Mouse (Mus musculus) liver, postnatal 0 days (tissue): ENCODE measurements around the gene Ntm. TPM values are rescaled to one million over a fixed set of nuclear protein-coding genes. Genes with fewer than 3 reads are reported as not detected.

Source experiments
- ATAC-seq: fragments of 200-750 bp; cut with Nextera tagmentation; 2 replicates; pipeline ENCODE4 v1.8.0; 2017; ENCODE audit warnings: mild to moderate bottlenecking, moderate library complexity
- DNase-seq: peaks from one replicate; pipeline ENCODE4 v3.0.0-alpha.2; 2016
- H3K27ac ChIP-seq: fragments of 300-500 bp; sonication (generic); 2 replicates; pipeline ENCODE4 v1.5.1; 2014; ENCODE audit warnings: antibody characterized with exemption, moderate library complexity, mild to moderate bottlenecking, low read depth
- H3K27me3 ChIP-seq: fragments of 300-500 bp; sonication (generic); 2 replicates; pipeline ENCODE4 v1.6.1; 2014; ENCODE audit warnings: low read length, control low read depth, mixed read lengths; ENCODE audit not compliant: insufficient read depth
- H3K36me3 ChIP-seq: fragments of 300-500 bp; sonication (generic); replicated peaks from 2 replicates; pipeline ENCODE4 v1.6.1; 2014; ENCODE audit warnings: mild to moderate bottlenecking, control low read depth, low read length, moderate library complexity, mixed read lengths; ENCODE audit not compliant: insufficient read depth
- H3K4me1 ChIP-seq: fragments of 300-500 bp; sonication (generic); 2 replicates; pipeline ENCODE4 v1.6.1; 2014; ENCODE audit warnings: antibody characterized with exemption, mild to moderate bottlenecking, control low read depth; ENCODE audit not compliant: insufficient read depth
- H3K4me2 ChIP-seq: fragments of 300-500 bp; sonication (generic); 2 replicates; pipeline ENCODE4 v1.6.1; 2014; ENCODE audit warnings: low read depth, mild to moderate bottlenecking, low read length, moderate library complexity, mixed read lengths
- H3K4me3 ChIP-seq: fragments of 300-500 bp; sonication (generic); 2 replicates; pipeline ENCODE4 v1.5.1; 2014; ENCODE audit warnings: low read depth, low read length
- H3K9ac ChIP-seq: fragments of 300-500 bp; sonication (generic); replicated peaks from 2 replicates; pipeline ENCODE4 v1.6.1; 2014; ENCODE audit warnings: mild to moderate bottlenecking, moderate library complexity
- H3K9me3 ChIP-seq: fragments of 300-500 bp; sonication (generic); 2 replicates; pipeline ENCODE4 v1.6.1; 2016; ENCODE audit warnings: mild to moderate bottlenecking, control low read depth, low read length, mixed read lengths
- CTCF ChIP-seq: sonication (generic); IDR thresholded peaks from 2 replicates; pipeline ENCODE4 v1.5.1; 2016; ENCODE audit warnings: antibody characterized with exemption, low read depth
- EP300 ChIP-seq: IDR thresholded peaks from 2 replicates; pipeline ENCODE4 v1.6.1; 2016; ENCODE audit warnings: antibody characterized with exemption, low read depth, mild to moderate bottlenecking
- WGBS: fragments of 180-500 bp; shearing (Covaris S2); extraction: QIAGEN DNeasy Blood & Tissue Kit; methylation state at CpG from one replicate; pipeline ENCODE4 v1.1.7; 2014; ENCODE audit not compliant: insufficient replicate concordance; 5-methylcytosine and 5-hydroxymethylcytosine counted together
- polyA plus RNA-seq: library from polyadenylated mRNA; unstranded; fragments of >200 nt; fragmentation: Nextera tagmentation; extraction: Ambion mirVana; gene quantifications from 2 replicates; pipeline ENCODE4 v1.2.1, GENCODE M21; 2015

Gene Ntm
- polyA plus RNA-seq, 1 experiment from 2014 or later = 1.00 TPM

DNA sequence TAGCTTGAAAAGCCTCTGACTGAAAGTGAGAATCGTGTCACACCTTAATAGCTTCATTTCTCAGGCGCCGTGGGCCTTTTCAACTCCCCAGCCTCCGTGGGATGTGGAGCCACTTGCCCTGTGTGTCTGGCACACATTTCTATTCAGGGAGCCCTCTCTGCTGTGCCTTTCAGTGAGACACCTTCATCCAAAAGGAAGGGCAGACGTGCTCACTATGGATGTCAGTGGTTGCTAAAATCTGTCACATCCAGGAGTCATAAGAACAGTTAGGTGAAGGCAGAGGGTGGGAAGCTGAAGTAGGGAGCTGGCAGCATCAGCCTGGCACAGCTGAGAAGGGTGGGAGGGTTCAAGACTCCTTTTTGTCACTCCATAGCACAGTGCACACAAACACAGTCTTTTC, 201.4 kb downstream of the Ntm start:
- Histone ChIP-seq H3K36me3 (no peaks in the 10 kb centered on the region), H3K27ac (no peak overlapping the region), H3K9me3 (no peaks in the 10 kb centered on the region), H3K4me1 (no peaks in the 10 kb centered on the region), H3K4me3 (no peak overlapping the region), H3K27me3 (no peaks in the 10 kb centered on the region), H3K9ac (no peak overlapping the region), H3K4me2 (no peak overlapping the region)
- DNase-seq = no peak
- no peak for ATAC-seq
- 73% methylated on average over 5 of the region's 5 CpGs for WGBS
- TF ChIP-seq EP300 (no peak), CTCF (no peak)

DNA sequence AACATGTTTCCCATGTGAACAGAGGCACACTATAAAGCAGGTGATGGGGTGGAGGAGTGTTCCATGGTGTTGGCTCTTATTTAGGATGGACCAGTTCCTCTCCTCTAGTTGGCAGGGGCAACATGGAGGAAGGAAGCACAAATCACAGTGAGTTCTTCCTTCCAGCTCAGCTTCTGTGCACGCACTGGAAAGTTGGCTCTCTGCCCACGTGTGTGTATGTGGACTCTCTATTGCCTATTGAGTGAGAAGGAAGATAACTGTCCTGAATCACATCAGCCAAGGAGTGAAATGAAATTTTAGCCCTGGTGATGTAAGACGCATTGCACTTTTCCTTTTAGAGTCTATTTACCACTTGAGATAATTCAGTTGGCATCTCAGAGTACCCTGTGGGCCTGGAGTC, 203.0 kb downstream of the Ntm start:
- H3K4me2 ChIP-seq = no peak overlapping the region
- no peak for DNase-seq
- WGBS = 46% methylated on average over 3 of the region's 3 CpGs
- no peaks in the 10 kb centered on the region for H3K27me3 ChIP-seq
- H3K4me3 ChIP-seq = no peak overlapping the region
- no peak for ATAC-seq
- no peak overlapping the region for H3K9ac ChIP-seq
- H3K36me3 ChIP-seq = no peaks in the 10 kb centered on the region
- H3K4me1 ChIP-seq = no peaks in the 10 kb centered on the region
- TF ChIP-seq EP300 = no peak
- no peak for TF ChIP-seq CTCF
- no peaks in the 10 kb centered on the region for H3K9me3 ChIP-seq
- no peak overlapping the region for H3K27ac ChIP-seq

DNA sequence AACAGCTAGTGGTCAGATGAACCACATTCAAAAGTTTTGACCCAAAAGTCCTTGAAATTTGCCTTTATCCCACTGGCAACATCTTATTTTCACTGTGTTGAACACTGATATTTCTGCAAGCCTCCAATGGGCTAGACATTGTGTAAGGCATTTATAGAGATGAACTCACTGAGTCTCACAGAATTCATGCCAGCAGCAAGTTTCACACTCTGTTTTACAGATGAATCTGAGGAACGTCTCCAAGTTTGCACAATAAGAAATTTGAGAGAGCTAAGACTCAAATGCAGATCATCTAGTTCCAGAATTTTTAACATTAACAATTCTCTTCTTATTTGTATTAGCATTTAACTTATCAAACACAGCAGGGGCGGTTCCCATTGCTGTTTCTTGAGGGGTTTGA, 203.9 kb downstream of the Ntm start:
- no peaks in the 10 kb centered on the region for H3K4me1 ChIP-seq
- DNase-seq (no peak), ATAC-seq (no peak)
- no peak overlapping the region for H3K4me3 ChIP-seq
- no peak overlapping the region for H3K9ac ChIP-seq
- H3K27me3 ChIP-seq = no peaks in the 10 kb centered on the region
- TF ChIP-seq EP300 (no peak), CTCF (no peak)
- 73% methylated on average over 2 of the region's 2 CpGs for WGBS
- no peak overlapping the region for H3K4me2 ChIP-seq
- no peaks in the 10 kb centered on the region for H3K36me3 ChIP-seq
- no peaks in the 10 kb centered on the region for H3K9me3 ChIP-seq
- no peak overlapping the region for H3K27ac ChIP-seq

DNA sequence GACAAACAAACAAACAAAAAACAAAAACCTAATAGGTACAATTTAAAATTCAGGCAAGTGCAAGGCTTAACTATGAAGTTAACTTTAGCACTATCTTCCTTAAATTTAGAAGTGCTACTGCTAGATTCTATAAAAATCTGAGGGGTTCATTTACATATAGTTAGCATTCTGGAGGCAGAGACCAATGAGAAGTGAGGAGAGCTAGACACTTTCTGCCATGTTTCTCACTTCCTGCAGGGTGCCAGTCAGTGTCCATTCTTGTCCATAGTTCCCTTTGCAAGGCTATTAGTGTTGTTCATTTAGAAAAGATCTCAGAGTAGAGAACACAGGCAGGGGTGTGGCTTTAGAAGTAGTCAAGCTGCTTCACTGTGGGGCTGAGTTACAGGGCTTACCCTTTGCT, 208.6 kb downstream of the Ntm start:
- Histone ChIP-seq H3K9me3 (no peaks in the 10 kb centered on the region), H3K4me1 (no peaks in the 10 kb centered on the region), H3K4me3 (no peak overlapping the region), H3K4me2 (no peak overlapping the region), H3K9ac (no peak overlapping the region), H3K27me3 (no peaks in the 10 kb centered on the region), H3K27ac (no peak overlapping the region), H3K36me3 (no peaks in the 10 kb centered on the region)
- TF ChIP-seq CTCF (no peak), EP300 (no peak)
- DNase-seq = no peak
- no peak for ATAC-seq

DNA sequence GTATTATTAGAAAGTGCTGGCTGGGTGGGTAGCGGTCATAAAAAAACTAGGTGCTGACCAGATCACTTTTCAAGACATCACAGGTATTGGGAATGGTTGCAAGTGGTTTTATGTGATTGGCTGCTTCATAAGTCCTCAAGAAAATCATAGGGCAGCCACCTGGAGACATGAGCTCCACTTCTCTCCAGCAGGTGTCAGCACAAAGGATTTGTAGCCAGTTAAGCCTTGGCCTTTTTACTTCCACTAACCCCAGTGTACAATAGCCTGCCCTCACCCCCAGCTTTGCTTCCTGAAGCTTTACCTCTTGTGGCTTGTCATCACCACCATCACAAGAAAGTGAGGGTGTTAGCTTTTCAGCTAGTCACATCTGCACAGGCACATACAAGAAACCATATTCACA, 211.5 kb downstream of the Ntm start:
- 35% methylated on average over 1 of the region's 1 CpGs for WGBS
- DNase-seq = no peak

DNA sequence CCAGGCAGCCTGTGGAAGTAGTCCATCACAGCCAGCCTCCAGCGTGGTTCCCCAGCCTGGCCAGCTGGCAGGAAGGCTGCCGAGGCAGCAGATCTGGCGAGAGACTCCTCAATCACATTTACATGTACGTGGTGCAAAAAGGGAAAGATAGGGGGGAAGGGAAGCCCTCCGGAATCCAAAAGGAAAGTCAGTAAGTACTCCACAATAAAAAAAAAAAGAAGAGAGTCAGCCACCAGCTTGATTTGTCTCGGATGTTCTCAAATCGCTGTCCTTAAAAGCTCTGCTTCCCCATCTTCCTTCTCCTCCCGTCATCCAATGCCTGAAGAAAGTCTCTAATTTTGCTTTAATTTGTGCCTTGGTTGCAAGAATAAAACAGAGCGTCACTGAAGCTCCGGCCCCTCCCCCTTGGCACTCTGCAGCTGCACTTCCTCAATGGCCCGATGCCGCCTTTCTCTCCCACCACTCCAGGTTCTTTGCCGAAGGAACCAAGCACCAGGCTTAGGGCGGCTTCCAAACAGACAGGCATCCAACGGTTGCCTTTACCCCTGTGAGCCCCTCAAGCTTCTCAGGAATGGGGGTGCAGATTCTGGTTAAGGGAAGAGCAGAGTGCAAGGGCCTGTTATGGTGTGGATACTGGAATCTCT, 212.4 kb downstream of the Ntm start:
- no peak overlapping the region for H3K4me3 ChIP-seq
- 17% methylated on average over 15 of the region's 15 CpGs for WGBS
- H3K9me3 ChIP-seq = no peaks in the 10 kb centered on the region
- ATAC-seq = no peak
- H3K9ac ChIP-seq = no peak overlapping the region
- H3K27ac ChIP-seq = no peak overlapping the region
- TF ChIP-seq CTCF (no peak), EP300 (no peak)
- H3K4me1 ChIP-seq = no peaks in the 10 kb centered on the region
- no peaks in the 10 kb centered on the region for H3K27me3 ChIP-seq
- peak overlapping the region; percentile 33; the same call in 1 of the 2 replicates for H3K4me2 ChIP-seq
- no peaks in the 10 kb centered on the region for H3K36me3 ChIP-seq
- DNase-seq = peak; percentile 19

More for the DNA sequence above, 211.5 kb downstream of the Ntm start:
- H3K9ac ChIP-seq = no peak overlapping the region
- TF ChIP-seq EP300 = no peak
- TF ChIP-seq CTCF = 0 out of 2 replicates have a peak, but pooled peaks have one; percentile 14
- H3K27me3 ChIP-seq = no peaks in the 10 kb centered on the region
- H3K4me1 ChIP-seq = no peaks in the 10 kb centered on the region
- no peak overlapping the region for H3K27ac ChIP-seq
- no peaks in the 10 kb centered on the region for H3K9me3 ChIP-seq
- no peak overlapping the region for H3K4me2 ChIP-seq
- no peak overlapping the region for H3K4me3 ChIP-seq
- no peak for ATAC-seq
- no peaks in the 10 kb centered on the region for H3K36me3 ChIP-seq

DNA sequence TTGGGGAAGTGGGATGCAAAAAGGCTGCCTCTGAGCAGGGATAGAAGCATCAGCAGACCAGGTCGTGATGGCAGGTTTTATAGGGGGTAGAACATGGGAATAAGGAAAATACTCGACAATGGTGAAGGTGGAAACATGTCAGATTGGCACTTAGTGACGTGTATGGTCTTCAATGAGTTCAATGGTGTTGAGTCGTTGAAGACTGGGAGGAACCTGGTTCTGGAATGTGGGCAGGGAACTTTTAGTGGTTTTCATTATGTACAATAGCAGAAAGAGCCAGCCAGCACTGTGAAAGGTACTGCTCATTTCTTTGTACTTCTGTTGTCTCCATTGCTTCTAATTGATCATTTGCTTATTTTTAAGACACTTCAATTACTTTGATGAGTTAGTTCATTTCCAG, 214.9 kb downstream of the Ntm start:
- H3K4me3 ChIP-seq = no peak overlapping the region
- ATAC-seq = no peak
- 60% methylated on average over 4 of the region's 4 CpGs for WGBS

More for the DNA sequence above, 214.9 kb downstream of the Ntm start:
- Histone ChIP-seq H3K27me3 (no peaks in the 10 kb centered on the region), H3K4me1 (no peaks in the 10 kb centered on the region), H3K4me2 (no peak overlapping the region), H3K9ac (no peak overlapping the region), H3K36me3 (no peaks in the 10 kb centered on the region), H3K27ac (no peak overlapping the region), H3K9me3 (no peaks in the 10 kb centered on the region)
- no peak for DNase-seq
- no peak for TF ChIP-seq CTCF
- no peak for TF ChIP-seq EP300
